Mouse (Mus musculus) neural tube, embryonic 12.5 days (tissue): ENCODE measurements around the gene Vash2. TPM values are rescaled to one million over a fixed set of nuclear protein-coding genes. Genes with fewer than 3 reads are reported as not detected.
"Not testable (repeated sequence)": the region's sequence is repeated elsewhere in the genome, so short reads cannot be mapped to it uniquely, and the experiment has no call there.

Source experiments
- ATAC-seq: fragments of 200-750 bp; cut with Nextera tagmentation; 2 replicates; pipeline ENCODE4 v1.8.0; 2017; ENCODE audit warnings: low read depth, mild to moderate bottlenecking, moderate TSS enrichment, moderate library complexity; ENCODE audit not compliant: low FRiP score
- H3K27ac ChIP-seq: fragments of 300-500 bp; sonication (generic); 2 replicates; pipeline ENCODE4 v1.5.1; 2016
- H3K27me3 ChIP-seq: fragments of 300-500 bp; sonication (generic); replicated peaks from 2 replicates; pipeline ENCODE4 v1.6.1; 2016; ENCODE audit warnings: mild to moderate bottlenecking
- H3K36me3 ChIP-seq: fragments of 300-500 bp; sonication (generic); 2 replicates; pipeline ENCODE4 v1.6.1; 2016; ENCODE audit warnings: mild to moderate bottlenecking
- H3K4me1 ChIP-seq: fragments of 300-500 bp; sonication (generic); 2 replicates; pipeline ENCODE4 v1.6.1; 2016
- H3K4me2 ChIP-seq: fragments of 300-500 bp; sonication (generic); replicated peaks from 2 replicates; pipeline ENCODE4 v1.6.1; 2016; ENCODE audit warnings: mild to moderate bottlenecking
- H3K4me3 ChIP-seq: fragments of 300-500 bp; sonication (generic); 2 replicates; pipeline ENCODE4 v1.5.1; 2016
- H3K9ac ChIP-seq: fragments of 300-500 bp; sonication (generic); 2 replicates; pipeline ENCODE4 v1.6.1; 2016; ENCODE audit warnings: mild to moderate bottlenecking
- H3K9me3 ChIP-seq: fragments of 300-500 bp; sonication (generic); 2 replicates; pipeline ENCODE4 v1.6.1; 2016; ENCODE audit warnings: mild to moderate bottlenecking
- WGBS: fragments of 180-500 bp; shearing (Covaris S2); methylation state at CpG from one replicate; pipeline ENCODE4 v1.1.7; 2016; 5-methylcytosine and 5-hydroxymethylcytosine counted together
- polyA plus RNA-seq: library from polyadenylated mRNA; unstranded; fragments of >200 nt; fragmentation: Nextera tagmentation; extraction: Ambion mirVana; gene quantifications from 2 replicates; pipeline ENCODE4 v1.2.1, GENCODE M21; 2016

The Vash2 gene
- polyA plus RNA-seq, 1 experiment from 2014 or later: 82.9 TPM

DNA sequence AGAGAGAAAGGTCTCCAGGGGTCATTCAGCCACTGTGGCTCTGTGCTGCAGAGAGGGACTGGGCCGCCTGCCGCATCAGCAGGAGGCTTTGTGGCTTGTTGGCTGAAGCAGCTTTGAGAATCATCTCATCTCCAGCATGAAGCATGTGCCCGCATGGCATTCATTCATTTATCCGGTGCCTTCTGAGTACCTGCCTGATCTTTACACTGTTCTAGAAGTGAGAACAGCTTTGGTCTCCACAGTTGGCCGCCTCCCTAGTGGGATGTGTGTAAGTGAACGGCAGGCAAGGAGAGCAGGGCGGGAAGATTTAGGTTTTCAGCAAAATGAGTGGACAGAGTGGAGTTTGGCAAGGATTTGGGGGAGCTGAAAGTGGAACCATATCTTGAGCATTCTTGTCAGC is 39.3 kb downstream of the Vash2 start:
- Histone ChIP-seq H3K9ac (no peak overlapping the region), H3K9me3 (no peaks in the 10 kb centered on the region), H3K4me1 (no peaks in the 10 kb centered on the region), H3K4me2 (no peak overlapping the region), H3K27ac (no peak overlapping the region), H3K36me3 (peaks cover 73% of the 10 kb centered on the region), H3K27me3 (no peaks in the 10 kb centered on the region), H3K4me3 (no peak overlapping the region)
- WGBS: 85% methylated on average over 7 of the region's 7 CpGs
- ATAC-seq: no peak

DNA sequence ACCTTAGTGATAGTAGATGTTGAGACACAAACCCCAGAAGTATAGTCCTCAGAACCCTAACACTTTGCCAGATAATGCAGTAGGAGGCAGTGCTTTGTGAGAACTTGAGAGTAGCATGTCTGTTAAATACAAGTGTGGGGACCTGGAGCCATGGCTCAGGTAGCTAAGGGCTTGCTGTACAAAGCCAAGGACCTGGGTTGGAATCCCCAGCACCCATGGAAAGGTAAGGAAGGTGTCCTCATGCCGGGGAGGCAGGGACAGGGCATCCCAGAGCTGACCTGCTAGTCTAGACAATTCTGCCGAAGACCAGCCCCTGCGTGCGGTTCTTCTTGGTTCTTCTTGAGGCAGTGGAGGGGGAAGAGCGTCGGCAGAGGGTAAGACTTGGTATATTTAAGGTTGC is 48.9 kb downstream of the Vash2 start:
- Histone ChIP-seq H3K36me3 (peaks cover 18% of the 10 kb centered on the region), H3K4me2 (no peak overlapping the region; the same call in 1 of the 2 replicates), H3K9ac (no peak overlapping the region), H3K4me3 (no peak overlapping the region), H3K4me1 (peaks cover 12% of the 10 kb centered on the region; the same call in 1 of the 2 replicates), H3K27me3 (no peaks in the 10 kb centered on the region), H3K27ac (no peak overlapping the region), H3K9me3 (no peaks in the 10 kb centered on the region)
- no peak for ATAC-seq
- 84% methylated on average over 6 of the region's 6 CpGs for WGBS

DNA sequence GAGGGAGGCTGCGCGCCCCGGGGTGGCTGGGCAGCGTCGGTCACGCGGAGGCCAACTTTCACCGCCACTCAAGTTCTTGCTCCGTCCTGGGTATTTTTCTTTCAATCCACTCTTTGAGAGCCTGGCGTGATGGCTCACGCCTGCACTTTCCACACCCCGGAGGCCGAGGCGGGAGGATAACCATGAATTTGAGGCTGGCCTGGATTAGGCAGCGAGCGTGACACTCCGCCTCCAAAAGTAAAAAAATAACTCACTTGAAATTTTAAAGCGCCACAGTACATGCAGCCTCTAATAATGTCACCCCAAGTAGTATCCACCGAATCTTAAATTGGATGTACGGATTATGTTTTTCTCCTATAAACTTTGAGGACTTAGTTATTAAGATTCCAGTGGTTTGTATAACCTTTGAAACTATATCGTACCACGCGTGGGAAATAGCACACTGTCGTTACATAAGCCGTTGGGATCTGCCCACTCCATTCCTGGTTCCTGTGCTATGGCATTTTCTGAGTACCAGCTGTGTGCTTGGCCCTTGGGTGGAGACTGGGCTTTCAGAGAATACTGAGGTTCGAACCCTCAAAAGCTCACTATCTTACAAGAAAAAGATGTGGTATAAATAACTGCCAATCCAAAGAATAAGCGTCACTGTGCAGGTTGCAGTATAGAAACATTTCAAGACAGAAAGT is 49.9 kb downstream of the Vash2 start:
- H3K36me3 ChIP-seq: peaks cover 10% of the 10 kb centered on the region
- no peaks in the 10 kb centered on the region for H3K9me3 ChIP-seq
- ATAC-seq: peak; percentile 48; the same call in 1 of the 2 replicates
- H3K9ac ChIP-seq: peak overlapping the region; percentile 92
- peak overlapping the region; percentile 75 for H3K4me2 ChIP-seq
- peaks cover 12% of the 10 kb centered on the region; the same call in 1 of the 2 replicates for H3K4me1 ChIP-seq
- H3K4me3 ChIP-seq: peak overlapping the region; percentile 73
- no peaks in the 10 kb centered on the region for H3K27me3 ChIP-seq
- 9% methylated on average over 26 of the region's 27 CpGs for WGBS
- H3K27ac ChIP-seq: peak overlapping the region; percentile 99

DNA sequence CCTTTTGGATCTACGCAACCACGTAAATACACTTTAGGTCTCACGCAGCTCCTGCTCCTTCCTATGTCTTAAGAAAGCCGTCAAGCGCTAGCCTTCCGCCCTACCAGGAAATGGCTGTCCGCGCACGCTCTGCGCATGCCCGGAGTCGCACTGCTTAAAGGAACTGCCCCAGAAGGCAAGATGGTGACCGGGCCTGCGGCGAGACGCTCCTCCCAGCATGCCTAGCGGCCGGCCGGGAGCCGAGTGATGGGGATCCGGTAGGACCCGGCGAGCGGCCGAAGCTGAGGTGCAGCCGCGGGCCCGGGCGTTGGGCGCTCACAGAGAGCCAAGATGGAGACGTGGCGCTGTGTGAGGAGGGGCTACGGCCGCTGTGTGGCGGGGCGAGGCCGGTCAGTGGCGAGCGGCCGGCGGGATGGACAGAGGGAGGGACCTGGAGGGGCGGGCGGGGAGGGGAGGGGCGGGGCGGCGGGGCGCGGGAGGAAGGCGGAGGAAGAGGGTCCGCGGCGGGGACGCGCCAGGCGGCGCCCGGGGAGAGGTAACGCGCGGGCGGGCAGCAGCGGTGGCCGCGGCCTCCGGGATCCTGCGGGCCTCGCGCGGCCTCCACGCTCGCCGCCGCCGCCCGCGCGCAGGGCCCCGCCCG is 50.6 kb downstream of the Vash2 start:
- peak overlapping the region; percentile 92 for H3K9ac ChIP-seq
- peak overlapping the region; percentile 99 for H3K27ac ChIP-seq
- no peaks in the 10 kb centered on the region for H3K27me3 ChIP-seq
- peak; percentile 96 for ATAC-seq
- H3K4me3 ChIP-seq: peak overlapping the region; percentile 73
- WGBS: under 1% methylated on average over 49 of the region's 79 CpGs
- no peaks in the 10 kb centered on the region for H3K9me3 ChIP-seq
- peaks cover 12% of the 10 kb centered on the region; the same call in 1 of the 2 replicates for H3K4me1 ChIP-seq
- peak overlapping the region; percentile 75 for H3K4me2 ChIP-seq
- peaks cover 4% of the 10 kb centered on the region for H3K36me3 ChIP-seq

DNA sequence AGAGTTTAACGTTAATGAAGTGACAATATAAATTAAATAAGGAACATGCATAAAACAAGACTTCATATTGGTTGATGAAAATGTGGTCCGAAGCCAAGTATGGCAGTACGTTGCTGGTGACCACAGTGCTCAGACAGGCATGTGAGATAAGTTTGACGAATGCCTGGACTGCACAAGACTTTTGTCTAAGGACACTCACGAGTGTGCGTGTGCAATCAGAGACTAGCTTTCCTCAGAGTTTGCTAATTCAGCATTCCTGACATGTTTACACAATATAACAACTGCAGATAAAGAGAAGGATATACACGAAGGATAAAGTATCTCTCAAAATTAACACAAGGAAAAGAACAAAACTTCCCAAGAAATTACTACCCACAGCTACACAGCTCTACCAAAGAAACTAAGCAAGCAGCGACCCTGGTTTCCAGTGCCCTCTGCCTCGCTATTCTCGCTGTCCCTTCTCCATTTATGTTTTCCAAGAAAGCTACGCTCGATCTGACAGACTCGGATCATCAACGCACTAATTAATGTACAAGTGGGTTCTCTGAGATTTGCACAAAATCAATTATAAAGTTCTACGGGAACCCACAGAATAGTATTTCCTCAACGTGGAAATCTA is 51.2 kb downstream of the Vash2 start:
- peak overlapping the region; percentile 73 for H3K4me3 ChIP-seq
- H3K27ac ChIP-seq: peak overlapping the region; percentile 99
- no peaks in the 10 kb centered on the region for H3K9me3 ChIP-seq
- H3K27me3 ChIP-seq: no peaks in the 10 kb centered on the region
- H3K9ac ChIP-seq: peak overlapping the region; percentile 92
- peak overlapping the region; percentile 75 for H3K4me2 ChIP-seq
- peaks cover 12% of the 10 kb centered on the region; the same call in 1 of the 2 replicates for H3K4me1 ChIP-seq
- H3K36me3 ChIP-seq: peaks cover under 1% of the 10 kb centered on the region
- ATAC-seq: no peak
- 27% methylated on average over 16 of the region's 16 CpGs for WGBS

DNA sequence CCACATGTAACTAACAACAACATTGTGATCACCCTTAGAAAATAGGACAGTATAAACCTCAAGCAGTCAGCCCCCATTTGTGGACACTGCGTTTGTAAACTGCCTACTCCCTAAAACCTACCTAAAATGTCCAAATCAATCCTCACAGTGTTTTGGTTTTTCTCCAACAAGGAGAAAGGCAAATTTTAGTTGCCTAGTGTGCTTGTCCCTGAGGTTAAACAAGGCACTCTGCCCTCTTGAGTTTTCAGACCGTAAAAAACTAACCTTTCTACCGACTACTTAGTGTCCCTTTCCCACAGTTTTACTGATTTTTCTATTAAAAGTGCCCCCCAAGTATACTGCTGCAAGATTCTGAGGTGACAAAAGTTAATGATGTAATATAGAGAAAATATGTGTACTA is 51.8 kb downstream of the Vash2 start:
- peak overlapping the region; percentile 75 for H3K4me2 ChIP-seq

DNA sequence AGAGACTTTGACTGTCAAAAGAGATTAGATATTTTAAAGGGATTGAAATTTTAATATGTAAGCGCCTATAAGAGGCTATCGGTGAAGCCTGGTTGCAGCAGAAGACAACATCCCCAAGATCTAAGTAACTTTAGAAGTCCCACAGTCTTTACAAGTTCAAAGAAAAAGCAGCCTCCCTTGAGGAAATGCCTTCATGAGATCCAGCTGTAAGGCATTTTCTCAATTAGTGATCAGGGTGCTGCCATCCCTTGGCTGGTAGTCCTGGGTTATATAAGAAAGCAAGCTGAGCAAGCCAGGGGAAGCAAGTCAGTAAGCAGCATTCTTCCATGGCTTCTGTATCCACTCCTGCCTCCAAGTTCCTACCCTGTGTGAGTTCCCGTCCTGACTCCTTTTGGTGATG is 54.3 kb downstream of the Vash2 start, which contains the start of gene Angel2:
Gene Angel2 (plus strand): TSS at position 301 of the 400 bp plus-strand sequence.
- not testable (repeated sequence) for H3K27me3 ChIP-seq, H3K4me3 ChIP-seq, H3K36me3 ChIP-seq, H3K4me1 ChIP-seq, H3K9me3 ChIP-seq, ATAC-seq, H3K9ac ChIP-seq, H3K27ac ChIP-seq, H3K4me2 ChIP-seq
- 80% methylated on average over 3 of the region's 3 CpGs for WGBS

More for the DNA sequence above, 51.8 kb downstream of the Vash2 start:
- no peak overlapping the region for H3K27ac ChIP-seq
- peaks cover 12% of the 10 kb centered on the region; the same call in 1 of the 2 replicates for H3K4me1 ChIP-seq
- no peaks in the 10 kb centered on the region for H3K27me3 ChIP-seq
- no peaks in the 10 kb centered on the region for H3K9me3 ChIP-seq
- no peak overlapping the region for H3K9ac ChIP-seq
- H3K4me3 ChIP-seq: no peak overlapping the region
- WGBS: 94% methylated on average over 3 of the region's 3 CpGs
- no peak for ATAC-seq
- H3K36me3 ChIP-seq: no peaks in the 10 kb centered on the region

DNA sequence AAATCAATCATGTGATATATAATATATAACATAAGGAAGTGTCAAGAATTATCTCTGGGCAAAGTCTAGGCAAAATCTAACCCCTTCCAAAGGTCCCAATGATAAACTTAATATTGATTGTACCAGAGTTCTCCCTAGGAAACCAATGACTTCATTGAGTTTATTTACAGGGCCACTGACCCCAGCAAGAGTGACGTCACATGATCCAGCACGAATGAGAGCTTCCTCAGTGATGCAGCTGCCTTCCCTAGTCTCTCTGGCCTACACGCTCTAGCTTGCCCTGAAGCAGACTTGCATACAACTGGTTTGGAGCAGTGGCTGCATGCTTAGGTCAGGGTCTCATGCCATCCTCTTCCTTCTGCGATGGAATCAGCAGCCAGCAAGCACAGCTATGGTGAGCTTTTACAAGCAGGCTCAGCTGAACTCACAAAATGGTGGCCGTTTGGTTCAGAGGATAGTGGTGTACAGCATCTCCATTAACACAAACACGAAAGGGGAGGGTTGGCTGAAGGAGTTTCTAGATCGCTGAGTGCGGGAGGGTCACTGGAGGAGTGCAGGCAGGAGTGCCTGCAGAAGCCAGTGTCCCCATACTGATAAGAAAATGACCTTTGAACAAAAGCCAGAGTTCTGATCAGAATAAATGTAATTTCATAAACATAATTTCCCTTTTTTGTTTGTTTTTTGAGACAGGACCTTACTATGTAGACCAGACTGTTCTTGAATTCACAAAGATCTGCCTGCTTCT is 59.2 kb downstream of the Vash2 start:
- no peak overlapping the region for H3K4me3 ChIP-seq
- H3K4me2 ChIP-seq: no peak overlapping the region
- no peaks in the 10 kb centered on the region for H3K9me3 ChIP-seq
- H3K4me1 ChIP-seq: no peaks in the 10 kb centered on the region
- no peak overlapping the region for H3K9ac ChIP-seq
- 74% methylated on average over 8 of the region's 8 CpGs for WGBS
- no peak for ATAC-seq
- H3K27ac ChIP-seq: no peak overlapping the region
- no peaks in the 10 kb centered on the region for H3K27me3 ChIP-seq
- H3K36me3 ChIP-seq: no peaks in the 10 kb centered on the region

DNA sequence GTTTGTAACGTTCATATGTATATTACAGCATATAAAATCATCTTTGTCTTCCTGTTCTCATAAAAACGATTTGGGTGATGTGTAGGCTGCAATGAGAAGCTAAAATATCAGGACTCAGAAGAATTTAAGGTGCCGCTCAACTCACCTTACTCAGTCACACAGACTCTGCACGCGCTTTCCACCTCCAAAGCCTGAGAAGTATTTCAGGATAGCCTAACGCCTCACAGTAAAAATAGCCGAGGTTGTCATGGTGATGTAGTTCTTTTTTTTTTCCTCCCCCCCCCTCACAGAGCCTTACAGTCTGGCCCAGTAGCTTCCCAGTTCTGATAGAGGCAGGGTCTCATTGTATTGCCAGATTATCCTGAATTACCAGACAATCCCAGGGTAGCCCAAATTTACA is 60.2 kb downstream of the Vash2 start:
- no peak for ATAC-seq
- no peaks in the 10 kb centered on the region for H3K27me3 ChIP-seq
- WGBS: 63% methylated on average over 7 of the region's 7 CpGs
- H3K4me1 ChIP-seq: no peaks in the 10 kb centered on the region
- no peak overlapping the region for H3K27ac ChIP-seq
- no peaks in the 10 kb centered on the region for H3K36me3 ChIP-seq
- H3K4me2 ChIP-seq: no peak overlapping the region
- H3K9me3 ChIP-seq: no peaks in the 10 kb centered on the region
- no peak overlapping the region for H3K9ac ChIP-seq
- no peak overlapping the region for H3K4me3 ChIP-seq

DNA sequence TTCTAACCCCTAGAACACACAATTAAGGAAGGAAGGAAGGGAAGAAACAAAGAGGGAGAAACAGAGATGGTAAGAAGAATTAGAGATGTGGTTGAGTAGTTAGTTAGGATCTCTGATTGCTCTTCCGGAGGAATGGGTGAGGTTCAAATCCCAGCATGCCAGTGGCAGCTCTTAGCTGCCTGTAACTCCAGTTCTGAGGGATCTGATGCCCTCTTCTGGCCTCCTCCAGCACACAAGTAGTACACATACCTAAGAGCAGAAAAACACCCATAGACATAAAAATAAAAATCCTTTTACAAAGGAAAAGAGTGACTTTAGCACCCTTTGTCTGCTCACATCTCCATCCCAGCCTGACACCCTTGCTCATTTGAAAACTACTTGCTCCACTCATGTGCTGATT is 66.5 kb downstream of the Vash2 start:
- Histone ChIP-seq H3K4me3 (no peak overlapping the region), H3K27me3 (no peaks in the 10 kb centered on the region), H3K9me3 (no peaks in the 10 kb centered on the region), H3K9ac (no peak overlapping the region), H3K4me1 (peaks cover 22% of the 10 kb centered on the region), H3K4me2 (peak overlapping the region; percentile 85; the same call in 1 of the 2 replicates), H3K36me3 (no peaks in the 10 kb centered on the region), H3K27ac (no peak overlapping the region)
- no peak for ATAC-seq
- 44% methylated on average over 1 of the region's 1 CpGs for WGBS

DNA sequence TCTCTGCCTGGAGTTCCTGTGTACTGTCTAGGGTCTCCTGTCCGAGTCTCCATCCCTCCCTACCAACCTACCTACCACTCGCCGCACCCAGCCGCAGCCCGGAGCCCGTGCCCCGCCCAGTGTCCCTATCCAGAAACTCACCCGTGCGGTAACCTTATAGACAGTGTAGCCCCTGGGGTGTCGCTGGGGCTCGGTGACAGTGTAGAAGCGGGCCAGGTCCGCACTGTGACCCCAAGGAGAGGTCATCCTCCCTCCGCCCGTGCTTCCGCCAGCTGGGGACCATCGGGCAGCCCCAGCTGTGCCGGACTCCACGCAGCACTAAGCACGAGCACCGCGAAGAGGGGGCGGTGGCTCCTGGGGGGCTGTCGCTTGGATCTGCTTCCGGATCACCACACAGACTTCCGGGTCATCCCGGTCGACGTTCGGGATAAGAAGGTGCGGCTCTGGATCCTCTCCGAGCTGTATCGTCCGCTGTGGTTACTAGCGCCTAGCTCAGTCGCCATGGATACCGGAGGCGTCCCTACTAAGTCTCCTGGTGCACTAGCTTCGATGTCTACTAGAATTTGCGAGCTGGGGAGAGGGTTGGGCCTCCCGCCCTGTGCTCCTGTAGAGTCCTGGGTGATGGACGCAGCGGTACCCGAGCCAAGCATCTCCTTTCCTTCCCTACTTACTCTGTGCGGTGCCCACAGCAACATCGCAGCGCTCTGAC is 67.5 kb downstream of the Vash2 start, which contains the start of gene Rps6kc1:
Gene Rps6kc1 (minus strand): TSS at position 356 of the 709 bp plus-strand sequence.
- WGBS: under 1% methylated on average over 47 of the region's 47 CpGs
- peak within 1 kb of the TSS; percentile 15; the same call in 1 of the 2 replicates for H3K27ac ChIP-seq

More for the DNA sequence above, 67.5 kb downstream of the Vash2 start, which contains the start of gene Rps6kc1:
- H3K36me3 ChIP-seq: no peaks in the 10 kb centered on the region
- H3K9me3 ChIP-seq: no peaks in the 10 kb centered on the region
- peak; percentile 94 for ATAC-seq
- H3K27me3 ChIP-seq: no peaks in the 10 kb centered on the region
- peak within 1 kb of the TSS; percentile 85 for H3K4me2 ChIP-seq
- H3K4me1 ChIP-seq: peaks cover 22% of the 10 kb centered on the region
- H3K9ac ChIP-seq: peak within 1 kb of the TSS; percentile 81
- peak within 1 kb of the TSS; percentile 82 for H3K4me3 ChIP-seq
